Mouse (Mus musculus): ENCODE results near the gene Pde3a.
"Not testable (repeated sequence)": the region's sequence is repeated elsewhere in the genome, so short reads cannot be mapped to it uniquely, and the experiment has no call there.

The Pde3a gene

GRCm38 (mm10) chr6:141267888-141268570 lies 19.0 kb downstream of the Pde3a start:
- DNase-seq (ENCODE audit: low spot score), result no peak

GRCm38 (mm10) chr6:141268871-141269270 lies 19.8 kb downstream of the Pde3a start:
- DNase-seq (ENCODE audit: low spot score), result no peak

- no peak for DNase-seq (ENCODE audit: low spot score)
These were observed 22.1 kb downstream of the Pde3a start for GRCm38 (mm10) chr6:141271133-141271532.

GRCm38 (mm10) chr6:141271579-141271978 lies 22.5 kb downstream of the Pde3a start:
- no peak for DNase-seq (ENCODE audit: low spot score)

- no peak for DNase-seq (ENCODE audit: low spot score)
These were observed 24.6 kb downstream of the Pde3a start for GRCm38 (mm10) chr6:141273685-141274084.

- no peak for DNase-seq (ENCODE audit: low spot score)
These were observed 32.6 kb downstream of the Pde3a start for GRCm38 (mm10) chr6:141281685-141282084.

- DNase-seq (ENCODE audit: low spot score), result no peak
These were observed 33.7 kb downstream of the Pde3a start for GRCm38 (mm10) chr6:141282796-141283195.

- DNase-seq (ENCODE audit: low spot score), result no peak
These were observed 42.1 kb downstream of the Pde3a start for GRCm38 (mm10) chr6:141291195-141291594.

- DNase-seq (ENCODE audit: low spot score), result no peak
These were observed 43.9 kb downstream of the Pde3a start for GRCm38 (mm10) chr6:141292826-141293459.

GRCm38 (mm10) chr6:141293460-141293853 lies 44.4 kb downstream of the Pde3a start:
- no peak for DNase-seq (ENCODE audit: low spot score)

- no peak for DNase-seq (ENCODE audit: low spot score)
These were observed 46.2 kb downstream of the Pde3a start for GRCm38 (mm10) chr6:141295264-141295663.

GRCm38 (mm10) chr6:141301750-141302748 lies 53.0 kb downstream of the Pde3a start:
- no peak for DNase-seq (ENCODE audit: low spot score)

- no peak for DNase-seq (ENCODE audit: low spot score)
These were observed 53.8 kb downstream of the Pde3a start for GRCm38 (mm10) chr6:141302842-141303241.

GRCm38 (mm10) chr6:141307326-141307725 lies 58.3 kb downstream of the Pde3a start:
- DNase-seq (ENCODE audit: low spot score), result no peak

- DNase-seq (ENCODE audit: low spot score), result no peak
These were observed 59.4 kb downstream of the Pde3a start for GRCm38 (mm10) chr6:141308451-141308850.

GRCm38 (mm10) chr6:141309872-141310271 lies 60.8 kb downstream of the Pde3a start:
- no peak for DNase-seq (ENCODE audit: low spot score)

- DNase-seq (ENCODE audit: low spot score), result no peak
These were observed 61.3 kb downstream of the Pde3a start for GRCm38 (mm10) chr6:141310351-141310750.

GRCm38 (mm10) chr6:141311615-141312014 lies 62.5 kb downstream of the Pde3a start:
- no peak for DNase-seq (ENCODE audit: low spot score)

- DNase-seq (ENCODE audit: low spot score), result no peak
These were observed 64.0 kb downstream of the Pde3a start for GRCm38 (mm10) chr6:141313112-141313511.

GRCm38 (mm10) chr6:141318440-141318839 lies 69.4 kb downstream of the Pde3a start:
- no peak for DNase-seq (ENCODE audit: low spot score)

- no peak for DNase-seq (ENCODE audit: low spot score)
These were observed 72.2 kb downstream of the Pde3a start for GRCm38 (mm10) chr6:141321253-141321652.

- no peak for DNase-seq (ENCODE audit: low spot score)
These were observed 73.9 kb downstream of the Pde3a start for GRCm38 (mm10) chr6:141322961-141323360.

GRCm38 (mm10) chr6:141327134-141327533 lies 78.1 kb downstream of the Pde3a start:
- DNase-seq (ENCODE audit: low spot score), result not testable (repeated sequence)
